Mouse (Mus musculus) embryonic facial prominence, embryonic 12.5 days (tissue): ENCODE measurements around the gene Ccdc86. TPM values are rescaled to one million over a fixed set of nuclear protein-coding genes. Genes with fewer than 3 reads are reported as not detected.

Experiments used
- ATAC-seq: fragments of 200-750 bp; cut with Nextera tagmentation; 2 replicates; pipeline ENCODE4 v1.8.0; 2017; ENCODE audit not compliant: insufficient number of reproducible peaks, insufficient read depth, low FRiP score, low TSS enrichment
- H3K27ac ChIP-seq: fragments of 300-500 bp; sonication (generic); 2 replicates; pipeline ENCODE4 v1.5.1; 2016; ENCODE audit warnings: mild to moderate bottlenecking
- H3K27me3 ChIP-seq: fragments of 300-500 bp; sonication (generic); 2 replicates; pipeline ENCODE4 v1.6.1; 2016; ENCODE audit warnings: mild to moderate bottlenecking, moderate library complexity
- H3K36me3 ChIP-seq: fragments of 300-500 bp; sonication (generic); 2 replicates; pipeline ENCODE4 v1.6.1; 2016; ENCODE audit warnings: mild to moderate bottlenecking
- H3K4me1 ChIP-seq: fragments of 300-500 bp; sonication (generic); 2 replicates; pipeline ENCODE4 v1.6.1; 2016
- H3K4me2 ChIP-seq: fragments of 300-500 bp; sonication (generic); replicated peaks from 2 replicates; pipeline ENCODE4 v1.6.1; 2016; ENCODE audit warnings: mild to moderate bottlenecking, moderate library complexity
- H3K4me3 ChIP-seq: fragments of 300-500 bp; sonication (generic); 2 replicates; pipeline ENCODE4 v1.5.1; 2016; ENCODE audit warnings: mild to moderate bottlenecking
- H3K9ac ChIP-seq: fragments of 300-500 bp; sonication (generic); 2 replicates; pipeline ENCODE4 v1.6.1; 2016; ENCODE audit warnings: mild to moderate bottlenecking, moderate library complexity
- H3K9me3 ChIP-seq: fragments of 300-500 bp; sonication (generic); 2 replicates; pipeline ENCODE4 v1.6.1; 2016; ENCODE audit warnings: mild to moderate bottlenecking, moderate library complexity
- WGBS: fragments of 180-500 bp; shearing (Covaris S2); methylation state at CpG from one replicate; pipeline ENCODE4 v1.1.7; 2016; 5-methylcytosine and 5-hydroxymethylcytosine counted together
- polyA plus RNA-seq: library from polyadenylated mRNA; unstranded; fragments of >200 nt; fragmentation: Nextera tagmentation; extraction: Ambion mirVana; gene quantifications from 2 replicates; pipeline ENCODE4 v1.2.1, GENCODE M21; 2016

The Ccdc86 gene
- polyA plus RNA-seq, 1 experiment from 2014 or later = 32.3 TPM

- peak overlapping the region; percentile 87 for H3K4me3 ChIP-seq
These were observed 1.8 kb downstream of the Ccdc86 start for GRCm38 (mm10) chr19:10947219-10947618.

GRCm38 (mm10) chr19:10946506-10946905 lies 2.6 kb downstream of the Ccdc86 start:
- no peak for ATAC-seq
- peaks cover 25% of the 10 kb centered on the region for H3K4me1 ChIP-seq
- no peaks in the 10 kb centered on the region for H3K9me3 ChIP-seq
- 88% methylated on average over 3 of the region's 3 CpGs for WGBS
- no peaks in the 10 kb centered on the region for H3K27me3 ChIP-seq
- peak overlapping the region; percentile 100 for H3K4me2 ChIP-seq
- H3K27ac ChIP-seq = no peak overlapping the region
- H3K4me3 ChIP-seq = 0 out of 2 replicates have a peak overlapping the region, but pooled peaks have one; percentile 2
- H3K36me3 ChIP-seq = peaks cover 43% of the 10 kb centered on the region
- H3K9ac ChIP-seq = no peak overlapping the region

More at GRCm38 (mm10) chr19:10947219-10947618, 1.8 kb downstream of the Ccdc86 start:
- no peak for ATAC-seq
- WGBS = 89% methylated on average over 5 of the region's 5 CpGs
- Histone ChIP-seq H3K4me1 (peaks cover 30% of the 10 kb centered on the region), H3K9ac (peak overlapping the region; percentile 84), H3K27ac (no peak overlapping the region), H3K27me3 (no peaks in the 10 kb centered on the region), H3K9me3 (no peaks in the 10 kb centered on the region), H3K36me3 (peaks cover 39% of the 10 kb centered on the region), H3K4me2 (peak overlapping the region; percentile 100)

GRCm38 (mm10) chr19:10943955-10944354 lies 5.1 kb downstream of the Ccdc86 start:
- Histone ChIP-seq H3K9me3 (no peaks in the 10 kb centered on the region), H3K4me2 (no peak overlapping the region), H3K36me3 (peaks cover 43% of the 10 kb centered on the region), H3K27me3 (no peaks in the 10 kb centered on the region), H3K4me3 (no peak overlapping the region), H3K27ac (no peak overlapping the region), H3K4me1 (peaks cover 26% of the 10 kb centered on the region), H3K9ac (no peak overlapping the region)
- no peak for ATAC-seq
- WGBS = 86% methylated on average over 3 of the region's 3 CpGs

- Histone ChIP-seq H3K9me3 (no peaks in the 10 kb centered on the region), H3K9ac (peak overlapping the region; percentile 56), H3K27ac (no peak overlapping the region), H3K4me2 (peak overlapping the region; percentile 83), H3K27me3 (no peaks in the 10 kb centered on the region), H3K4me1 (peaks cover 6% of the 10 kb centered on the region), H3K36me3 (peaks cover 36% of the 10 kb centered on the region), H3K4me3 (peak overlapping the region; percentile 37)
- 3% methylated on average over 40 of the region's 40 CpGs for WGBS
- ATAC-seq = peak; percentile 16; the same call in 1 of the 2 replicates
These were observed 8.1 kb downstream of the Ccdc86 start for GRCm38 (mm10) chr19:10940801-10941457.

GRCm38 (mm10) chr19:10940097-10940800 lies 8.8 kb downstream of the Ccdc86 start:
- Histone ChIP-seq H3K27ac (no peak overlapping the region), H3K36me3 (peaks cover 33% of the 10 kb centered on the region), H3K4me2 (peak overlapping the region; percentile 83), H3K9ac (peak overlapping the region; percentile 56), H3K9me3 (no peaks in the 10 kb centered on the region), H3K4me1 (peaks cover 6% of the 10 kb centered on the region), H3K27me3 (no peaks in the 10 kb centered on the region), H3K4me3 (peak overlapping the region; percentile 37)
- peak; percentile 79 for ATAC-seq
- 19% methylated on average over 37 of the region's 37 CpGs for WGBS

GRCm38 (mm10) chr19:10938771-10939170 lies 10.3 kb downstream of the Ccdc86 start:
- 50% methylated on average over 3 of the region's 3 CpGs for WGBS
- Histone ChIP-seq H3K4me3 (no peak overlapping the region), H3K27ac (no peak overlapping the region), H3K9me3 (no peaks in the 10 kb centered on the region), H3K4me2 (no peak overlapping the region), H3K4me1 (peaks cover 6% of the 10 kb centered on the region), H3K36me3 (peaks cover 18% of the 10 kb centered on the region), H3K9ac (no peak overlapping the region), H3K27me3 (no peaks in the 10 kb centered on the region)
- no peak for ATAC-seq

- Histone ChIP-seq H3K27ac (no peak within 1 kb of the TSS), H3K4me2 (no peak within 1 kb of the TSS), H3K4me1 (peaks cover 6% of the 10 kb centered on the region), H3K9ac (no peak within 1 kb of the TSS), H3K27me3 (no peaks in the 10 kb centered on the region), H3K36me3 (peaks cover 4% of the 10 kb centered on the region; the same call in 1 of the 2 replicates), H3K9me3 (no peaks in the 10 kb centered on the region), H3K4me3 (no peak within 1 kb of the TSS)
- 58% methylated on average over 5 of the region's 5 CpGs for WGBS
- no peak for ATAC-seq
These were observed 11.9 kb downstream of the Ccdc86 start, which contains the start of gene Ptgdr2 for GRCm38 (mm10) chr19:10937110-10937563. Ptgdr2 (plus strand) TSS chr19:10937160.

- no peak overlapping the region for H3K27ac ChIP-seq
- no peak overlapping the region for H3K4me3 ChIP-seq
- H3K9me3 ChIP-seq = no peaks in the 10 kb centered on the region
- H3K4me2 ChIP-seq = no peak overlapping the region
- H3K27me3 ChIP-seq = no peaks in the 10 kb centered on the region
- H3K4me1 ChIP-seq = peaks cover 5% of the 10 kb centered on the region
- no peaks in the 10 kb centered on the region for H3K36me3 ChIP-seq
- no peak for ATAC-seq
- 83% methylated on average over 5 of the region's 5 CpGs for WGBS
- H3K9ac ChIP-seq = no peak overlapping the region
These were observed 13.0 kb downstream of the Ccdc86 start for GRCm38 (mm10) chr19:10936077-10936476.

- WGBS = 37% methylated on average over 5 of the region's 5 CpGs
These were observed 14.0 kb downstream of the Ccdc86 start for GRCm38 (mm10) chr19:10935029-10935428.

GRCm38 (mm10) chr19:10930641-10931040 lies 18.4 kb downstream of the Ccdc86 start:
- Histone ChIP-seq H3K4me2 (no peak overlapping the region), H3K9me3 (no peaks in the 10 kb centered on the region), H3K4me1 (no peaks in the 10 kb centered on the region), H3K9ac (no peak overlapping the region), H3K36me3 (no peaks in the 10 kb centered on the region), H3K4me3 (no peak overlapping the region), H3K27me3 (no peaks in the 10 kb centered on the region), H3K27ac (no peak overlapping the region)
- 79% methylated on average over 2 of the region's 2 CpGs for WGBS
- no peak for ATAC-seq

More at GRCm38 (mm10) chr19:10935029-10935428, 14.0 kb downstream of the Ccdc86 start:
- Histone ChIP-seq H3K4me1 (no peaks in the 10 kb centered on the region), H3K9ac (no peak overlapping the region), H3K36me3 (no peaks in the 10 kb centered on the region), H3K27ac (no peak overlapping the region), H3K9me3 (no peaks in the 10 kb centered on the region), H3K27me3 (no peaks in the 10 kb centered on the region), H3K4me2 (no peak overlapping the region), H3K4me3 (no peak overlapping the region)
- ATAC-seq = no peak

GRCm38 (mm10) chr19:10926666-10927065 lies 22.4 kb downstream of the Ccdc86 start:
- Histone ChIP-seq H3K4me3 (no peak overlapping the region), H3K36me3 (no peaks in the 10 kb centered on the region), H3K4me2 (no peak overlapping the region), H3K9me3 (no peaks in the 10 kb centered on the region), H3K27me3 (no peaks in the 10 kb centered on the region), H3K4me1 (no peaks in the 10 kb centered on the region), H3K9ac (no peak overlapping the region), H3K27ac (peak overlapping the region; percentile 57; the same call in 1 of the 2 replicates)
- no peak for ATAC-seq
- 47% methylated on average over 4 of the region's 4 CpGs for WGBS
